Mouse (Mus musculus) CD8-positive naive resting alpha-beta T cell, adult 2 months (primary cell): Measurements from ENCODE around the gene Eno3.

ENCODE experiments used
- DNase-seq, 2 experiments: peaks; one replicate each; pipeline ENCODE4 v3.0.0; 2022; ENCODE audit warnings: low read depth in 2 of 2, low spot score in 2 of 2

Gene Eno3

DNA sequence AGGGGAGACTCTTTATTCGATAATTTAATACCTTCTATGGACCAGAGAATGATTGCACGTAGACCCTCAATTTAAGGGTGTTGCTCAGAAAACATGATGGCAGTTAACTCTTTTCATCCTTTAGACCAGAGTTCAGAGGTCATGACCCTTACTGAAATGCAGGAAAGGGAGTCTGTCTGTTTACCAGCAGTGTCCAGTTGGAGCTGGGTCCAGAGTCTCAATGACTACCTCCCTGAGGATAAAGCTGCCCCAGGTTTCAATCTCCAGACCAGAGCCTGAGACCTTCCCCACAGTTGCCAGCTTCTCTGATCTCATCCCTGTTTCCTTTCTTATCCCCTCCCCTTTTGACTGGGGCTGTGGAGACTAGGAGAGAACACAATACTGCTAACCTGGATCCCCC lies 21.6 kb downstream of the Eno3 start:
- no peak for DNase-seq

DNA sequence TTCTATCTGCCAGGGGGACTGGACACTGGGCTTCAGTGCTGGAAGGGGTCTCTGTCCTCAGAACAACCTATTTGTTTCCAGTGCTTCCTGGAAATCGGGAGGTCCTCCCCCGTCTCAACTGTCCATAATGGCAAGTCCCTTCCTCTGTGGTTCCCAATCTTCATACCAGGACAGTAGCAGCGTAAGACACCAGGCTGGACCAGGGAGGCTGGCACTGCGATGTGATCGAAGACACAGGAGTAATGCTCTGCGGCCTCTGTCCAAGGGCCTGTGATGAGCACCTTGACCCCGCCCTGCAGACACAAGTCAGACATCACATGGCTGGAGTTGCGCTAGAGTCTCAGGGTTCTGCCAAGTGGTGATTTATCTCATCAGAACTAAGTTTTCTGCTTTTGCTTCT lies 22.4 kb downstream of the Eno3 start:
- DNase-seq = no peak

DNA sequence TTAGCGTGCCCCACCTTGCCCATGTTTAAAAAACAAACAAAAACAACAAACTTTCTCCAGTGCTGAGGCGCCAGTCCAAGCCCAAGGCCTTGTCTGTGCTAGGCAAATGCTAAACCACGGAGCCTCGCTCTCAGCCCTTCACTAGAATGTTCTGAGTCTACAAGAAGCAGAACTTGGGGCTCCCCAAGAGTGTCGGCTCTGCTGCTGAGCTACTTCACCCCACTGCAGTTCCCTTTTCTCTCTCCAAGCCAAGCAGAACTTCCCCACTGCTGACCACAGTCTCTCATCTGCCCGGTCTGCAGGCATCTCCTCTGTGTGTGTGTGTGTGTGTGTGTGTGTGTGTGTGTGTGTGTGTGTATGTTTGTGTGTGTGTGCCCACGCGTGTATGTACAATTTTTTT lies 22.9 kb downstream of the Eno3 start:
- no peak for DNase-seq

DNA sequence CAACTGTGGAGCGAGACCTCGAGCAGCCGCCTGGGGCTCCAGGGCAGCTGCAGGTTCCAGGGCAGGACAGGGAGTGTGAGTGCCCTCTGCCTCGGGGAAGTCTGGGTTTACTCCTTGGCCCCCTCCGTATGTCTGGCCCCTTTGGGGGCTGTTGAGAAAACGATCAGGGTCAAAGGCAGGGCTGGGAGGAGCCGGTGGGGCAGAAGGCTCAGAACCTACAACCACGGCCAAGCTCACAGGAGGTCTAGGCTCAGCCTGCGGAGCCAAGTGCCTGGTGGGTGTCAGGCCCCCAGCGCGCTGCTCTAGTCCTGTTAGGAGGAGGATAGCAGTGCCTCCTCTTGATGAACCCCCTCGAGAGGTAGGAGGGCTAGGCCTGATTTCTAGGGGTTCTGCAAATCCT lies 24.2 kb downstream of the Eno3 start:
- DNase-seq = no peak

DNA sequence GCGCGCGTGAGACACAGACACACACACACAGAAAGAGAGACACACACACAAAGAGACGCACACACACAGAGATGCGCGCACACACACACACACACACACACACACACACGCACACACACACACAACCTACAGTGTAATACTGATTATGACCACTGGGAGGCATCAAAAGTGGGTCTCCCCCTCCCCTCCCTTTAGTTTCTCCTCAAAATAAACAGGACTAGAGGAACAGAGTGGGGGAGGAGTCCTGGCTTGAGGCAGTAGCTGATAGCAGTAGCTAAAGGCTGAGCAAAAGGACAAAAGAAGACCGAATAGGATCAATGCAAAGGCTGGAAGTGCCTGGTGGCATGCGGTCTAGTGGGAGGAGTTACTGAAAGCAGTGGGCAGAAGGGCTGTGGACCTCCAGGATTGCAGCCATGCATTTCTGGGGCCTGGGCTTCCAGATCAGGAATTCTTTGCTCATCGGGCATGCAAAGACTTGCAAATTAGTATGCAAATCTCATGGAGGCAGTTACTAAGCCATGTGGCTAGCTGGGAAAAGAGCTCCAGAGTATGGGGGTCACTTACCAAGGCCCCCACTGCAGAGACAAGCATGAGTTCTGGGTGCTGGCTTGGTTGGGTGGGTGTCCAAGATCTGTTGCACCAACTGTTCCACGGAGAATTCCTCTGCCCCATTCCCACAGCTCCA lies 25.0 kb downstream of the Eno3 start:
- DNase-seq = peak; percentile 19 to 34

DNA sequence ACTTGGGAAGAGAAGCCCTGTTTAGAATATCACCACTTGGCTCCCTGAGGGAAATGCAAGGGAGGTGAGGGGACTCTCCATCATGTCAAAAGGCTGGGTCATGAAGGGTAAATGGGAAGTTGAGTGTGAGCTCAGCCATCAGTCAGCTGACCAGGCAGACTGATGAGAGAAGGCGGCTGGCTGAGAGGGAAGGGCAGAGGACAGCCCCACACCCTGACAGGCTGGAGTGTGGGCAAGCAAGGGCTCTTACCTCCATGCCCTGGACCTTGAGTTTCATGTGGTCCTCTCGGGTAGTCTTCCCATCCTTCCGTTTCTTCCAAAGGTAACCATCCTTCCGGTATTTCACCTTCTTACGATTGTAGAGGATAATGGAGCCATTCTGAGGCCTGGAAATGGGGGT lies 26.6 kb downstream of the Eno3 start:
- no peak for DNase-seq

DNA sequence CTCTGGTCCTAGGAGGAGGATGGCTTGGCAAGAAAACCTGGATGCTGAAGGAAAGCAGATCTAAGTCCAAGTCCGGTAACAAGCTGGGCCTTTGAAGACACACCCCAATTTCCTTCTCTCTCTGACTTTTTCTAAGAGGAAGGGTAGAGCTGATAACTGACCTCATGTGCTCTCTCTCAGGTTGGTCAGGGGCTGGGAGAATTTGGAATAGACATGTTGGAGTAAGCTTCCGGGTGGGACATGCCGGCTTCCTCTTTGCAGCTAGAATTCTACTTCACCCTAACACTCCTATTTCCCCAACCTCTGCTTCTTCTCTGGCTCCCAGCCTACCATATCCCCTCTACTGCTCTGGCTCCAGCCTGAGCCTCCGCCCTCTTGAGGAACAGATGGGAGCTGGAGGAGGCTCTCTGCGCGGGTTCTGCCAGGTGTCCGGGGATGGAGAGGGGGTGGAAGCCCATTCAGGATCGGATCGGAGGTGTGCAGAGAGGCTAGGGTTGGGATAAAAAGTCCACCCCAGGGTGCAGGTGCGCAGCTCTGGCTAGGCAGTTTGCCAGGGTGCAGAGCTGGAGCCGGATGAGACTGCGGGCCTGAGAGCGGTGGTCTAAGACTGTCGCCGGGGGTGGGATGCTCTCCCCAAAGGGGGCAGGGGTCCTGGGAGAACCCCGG lies 30.0 kb downstream of the Eno3 start:
- DNase-seq = no peak

DNA sequence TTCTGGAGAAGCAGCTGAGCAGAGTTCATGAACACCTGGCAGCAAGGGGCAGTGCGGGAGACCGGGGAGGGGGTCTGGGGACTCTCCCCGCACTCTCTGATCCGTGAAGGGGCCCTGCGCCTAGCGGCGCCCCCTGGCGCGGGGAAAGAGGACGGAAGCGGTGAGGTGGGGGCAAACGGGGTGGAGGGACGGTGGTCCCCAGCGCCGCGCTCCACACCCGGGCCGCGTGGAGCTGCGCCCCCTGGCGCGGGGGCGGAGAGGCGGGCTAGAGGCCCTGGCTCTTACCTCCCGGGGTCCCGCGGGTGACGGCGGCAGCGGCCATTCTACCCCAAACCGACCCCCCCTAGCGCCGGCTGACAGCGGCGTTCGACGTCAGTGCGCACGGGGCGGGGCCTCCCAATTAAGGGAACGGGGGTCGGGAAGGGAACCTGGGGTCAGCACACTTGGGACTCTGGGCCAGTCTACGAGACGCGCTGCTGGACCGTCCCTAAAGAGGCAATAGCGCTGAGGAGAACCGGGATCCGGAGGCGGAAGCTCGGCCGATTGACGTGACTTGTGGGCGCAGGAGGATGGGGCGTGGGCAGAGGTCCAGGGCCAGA lies 30.7 kb downstream of the Eno3 start, which contains the start of gene Camta2:
Camta2 (minus strand) TSS at position 505 of the 599 bp plus-strand sequence.
- peak; percentile 76 to 80 for DNase-seq

DNA sequence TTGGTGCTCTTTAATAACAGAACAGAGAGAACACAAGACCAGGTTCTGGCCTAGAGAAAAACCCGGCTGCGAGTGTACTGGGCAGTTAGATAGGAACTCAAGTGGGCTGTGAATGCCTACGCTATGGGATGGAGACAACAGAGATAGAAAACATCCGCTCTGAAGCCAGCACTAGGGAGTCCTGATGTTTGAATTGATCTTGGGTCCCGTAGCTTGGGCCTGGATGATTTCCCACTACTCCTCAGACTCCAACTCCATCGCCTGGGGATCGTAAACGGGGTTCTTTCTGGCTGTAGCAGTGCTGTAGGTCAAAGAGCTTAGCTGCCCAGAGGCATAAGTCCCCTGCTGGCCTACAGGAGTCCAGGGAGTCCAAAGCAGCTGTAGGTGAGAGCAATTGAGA lies 31.4 kb downstream of the Eno3 start:
- DNase-seq = no peak

DNA sequence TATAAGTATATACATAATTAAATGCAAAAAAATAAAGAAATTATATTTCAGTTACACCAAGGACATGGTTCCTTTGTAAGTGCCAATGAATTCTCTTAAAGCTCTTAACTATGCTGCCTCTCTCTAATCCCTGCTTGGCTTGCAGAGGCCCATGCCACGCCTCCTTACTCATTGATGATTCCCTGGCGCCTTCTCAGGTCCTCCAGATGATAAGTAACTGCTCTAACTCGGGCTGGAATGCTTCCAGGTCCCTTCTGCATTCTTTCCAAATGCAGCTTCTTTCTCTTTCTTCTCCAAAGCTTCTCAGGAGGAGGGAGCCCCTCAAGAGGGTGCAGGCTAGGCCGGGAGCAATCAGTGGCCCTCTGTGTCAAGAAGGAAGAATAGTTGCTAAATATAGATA lies 32.6 kb downstream of the Eno3 start:
- DNase-seq = no peak

DNA sequence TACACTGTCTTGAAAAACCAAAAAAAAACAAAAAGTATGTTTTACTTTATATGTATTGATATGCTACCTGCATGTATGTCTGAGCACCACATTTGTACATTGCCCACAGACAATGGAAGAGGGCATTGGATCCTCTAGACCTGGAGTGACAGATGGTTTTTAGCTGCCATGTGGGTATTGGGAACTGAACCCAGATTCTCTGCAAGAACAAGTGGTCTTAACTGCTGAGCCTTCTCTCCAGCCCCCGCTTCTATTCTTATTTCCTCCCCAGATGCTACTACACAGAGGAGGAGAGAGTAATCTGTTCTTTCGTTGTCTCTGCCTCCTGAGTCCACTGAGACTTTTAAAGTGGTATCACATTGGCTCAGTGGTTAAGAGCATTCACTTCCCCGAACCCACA lies 36.5 kb downstream of the Eno3 start:
- no peak for DNase-seq

DNA sequence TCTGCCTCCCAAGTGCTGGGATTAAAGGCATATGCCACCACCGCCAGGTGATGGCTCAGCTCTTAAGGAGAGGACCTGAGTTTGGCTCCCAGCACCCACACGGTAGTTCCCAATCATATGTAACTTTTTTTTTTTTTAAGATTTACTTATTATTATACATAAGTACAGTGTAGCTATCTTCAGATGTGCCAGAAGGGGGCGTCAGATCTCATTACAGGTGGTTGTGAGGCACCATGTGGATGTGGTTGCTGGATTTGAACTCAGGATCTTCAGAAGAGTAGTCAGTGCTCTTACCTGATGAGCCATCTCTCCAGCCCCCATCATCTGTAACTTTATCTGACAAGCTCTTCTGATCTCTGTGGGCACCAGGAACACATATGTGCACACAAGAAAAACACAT lies 40.4 kb downstream of the Eno3 start:
- peak in 1 of 2 experiments; percentile 37 for DNase-seq

DNA sequence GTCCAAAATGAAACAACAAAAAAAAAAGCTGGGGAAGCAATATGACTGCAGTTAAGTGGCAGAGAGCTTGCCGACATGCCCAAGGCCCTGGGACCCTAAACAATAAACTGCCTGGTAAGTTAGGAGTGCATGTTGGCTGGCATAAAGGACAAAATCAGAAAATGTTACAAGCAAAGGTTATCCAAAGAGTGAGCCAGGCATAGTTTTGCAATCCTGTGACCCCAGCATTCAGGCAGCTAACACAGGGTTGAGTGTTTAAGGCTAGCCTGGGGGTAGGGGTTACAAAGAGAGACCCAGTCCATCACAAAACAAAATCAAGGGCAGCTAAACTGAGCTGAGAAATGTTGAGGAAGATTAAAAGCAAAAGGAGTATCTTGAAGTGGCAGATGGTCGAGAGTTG lies 42.0 kb downstream of the Eno3 start:
- no peak for DNase-seq

DNA sequence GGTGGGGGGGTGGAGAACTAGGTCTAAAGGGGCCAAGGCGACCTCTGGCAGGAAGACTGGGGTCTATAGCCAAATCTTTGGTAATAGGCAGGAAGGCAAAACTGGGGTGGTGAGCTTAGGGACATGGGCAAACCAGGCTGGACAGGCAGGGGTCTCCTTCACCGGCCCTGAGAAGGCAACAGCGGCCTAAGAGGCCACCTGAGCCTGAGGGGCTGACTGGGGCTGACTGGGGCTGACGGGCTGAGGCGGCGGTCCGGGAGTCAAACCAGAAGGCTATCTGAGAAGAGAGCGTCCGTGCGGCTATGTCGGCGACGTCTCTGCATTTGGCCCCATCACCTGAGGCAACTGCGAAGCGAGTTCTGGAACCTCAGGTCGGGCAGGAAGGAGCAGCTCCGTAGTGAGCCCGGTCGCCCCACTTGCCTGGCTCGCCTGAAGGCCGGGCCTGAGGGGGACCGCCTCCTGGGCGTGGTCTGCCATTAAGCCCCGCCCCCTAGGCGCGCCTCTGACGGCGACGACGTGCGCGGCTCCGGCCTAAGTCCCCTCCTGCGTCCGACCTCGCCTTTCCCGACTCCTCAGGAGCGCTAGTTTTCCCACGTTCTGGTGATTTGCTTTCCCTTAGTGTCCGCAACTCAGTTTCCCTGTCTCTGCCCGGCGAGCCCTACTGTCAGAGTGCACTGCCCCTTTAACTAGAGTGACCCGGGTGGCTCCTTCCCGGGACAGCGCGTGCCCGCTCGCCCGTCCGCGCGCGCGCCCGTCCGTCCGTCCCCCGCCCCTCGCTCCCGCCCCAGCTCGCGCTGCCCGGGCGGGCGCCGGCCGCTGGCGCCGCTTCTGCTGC lies 42.9 kb downstream of the Eno3 start, which contains the start of the genes Inca1 and Kif1c:
Inca1 (minus strand) TSS at position 434 of the 835 bp plus-strand sequence.
Kif1c (plus strand) TSS at position 827 of the 835 bp plus-strand sequence.
- DNase-seq = peak; percentile 90 to 93

DNA sequence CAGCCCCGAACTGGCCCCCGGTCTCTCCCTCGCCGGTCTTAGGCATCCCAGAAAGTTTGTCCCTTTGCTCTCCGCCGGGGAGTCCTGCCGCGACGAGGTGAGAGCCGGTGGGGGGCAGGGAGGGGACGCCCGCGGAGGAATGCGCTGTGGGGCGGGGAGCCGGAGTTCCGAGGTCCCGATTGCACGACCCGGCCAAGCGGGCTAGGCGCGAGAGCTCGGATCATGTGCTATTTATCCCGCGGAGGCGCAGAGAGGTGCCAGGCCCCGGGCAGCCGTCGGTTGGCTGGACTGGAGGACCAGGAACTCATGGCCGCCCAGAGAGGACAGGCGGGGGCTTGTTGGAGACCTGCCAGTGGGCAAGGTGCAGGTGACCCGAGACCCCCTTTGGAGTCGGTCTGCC lies 43.6 kb downstream of the Eno3 start:
- peak; percentile 34 to 36 for DNase-seq

DNA sequence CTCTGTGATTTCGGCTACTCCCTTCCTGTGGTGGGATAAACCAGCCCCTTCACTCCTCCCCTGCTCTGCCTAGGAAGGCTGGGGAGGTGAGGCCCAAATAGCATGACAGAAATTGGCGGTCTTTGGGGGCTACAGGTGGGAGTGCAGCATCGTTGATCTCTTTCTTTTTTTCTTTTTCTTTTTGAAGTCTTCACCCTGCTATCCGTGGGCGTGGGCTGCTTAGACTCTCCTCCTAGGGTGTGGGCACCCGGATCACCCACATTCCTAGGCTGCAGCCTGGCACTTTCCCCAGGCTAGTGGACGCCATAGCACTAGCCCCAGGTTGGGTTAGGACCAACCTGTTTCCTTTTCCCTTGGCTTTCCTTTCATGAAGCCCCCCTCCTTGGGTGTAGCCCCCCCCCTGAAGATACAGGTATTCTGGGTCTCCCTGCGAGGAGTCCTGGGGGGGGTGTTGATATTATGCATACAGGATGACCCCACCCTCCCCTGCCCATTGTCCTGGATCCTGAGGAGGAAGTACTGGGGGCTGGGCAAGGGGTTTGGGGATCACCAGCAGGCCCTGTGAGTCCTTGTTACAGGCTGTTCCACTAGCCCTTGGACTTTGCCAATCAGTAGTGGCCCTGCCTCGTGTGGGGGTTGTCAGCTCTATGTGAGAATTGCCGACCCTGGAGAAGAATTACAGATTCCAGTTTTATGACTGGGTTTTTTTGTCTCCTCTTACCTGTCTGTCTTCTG lies 44.4 kb downstream of the Eno3 start:
- DNase-seq = no peak

DNA sequence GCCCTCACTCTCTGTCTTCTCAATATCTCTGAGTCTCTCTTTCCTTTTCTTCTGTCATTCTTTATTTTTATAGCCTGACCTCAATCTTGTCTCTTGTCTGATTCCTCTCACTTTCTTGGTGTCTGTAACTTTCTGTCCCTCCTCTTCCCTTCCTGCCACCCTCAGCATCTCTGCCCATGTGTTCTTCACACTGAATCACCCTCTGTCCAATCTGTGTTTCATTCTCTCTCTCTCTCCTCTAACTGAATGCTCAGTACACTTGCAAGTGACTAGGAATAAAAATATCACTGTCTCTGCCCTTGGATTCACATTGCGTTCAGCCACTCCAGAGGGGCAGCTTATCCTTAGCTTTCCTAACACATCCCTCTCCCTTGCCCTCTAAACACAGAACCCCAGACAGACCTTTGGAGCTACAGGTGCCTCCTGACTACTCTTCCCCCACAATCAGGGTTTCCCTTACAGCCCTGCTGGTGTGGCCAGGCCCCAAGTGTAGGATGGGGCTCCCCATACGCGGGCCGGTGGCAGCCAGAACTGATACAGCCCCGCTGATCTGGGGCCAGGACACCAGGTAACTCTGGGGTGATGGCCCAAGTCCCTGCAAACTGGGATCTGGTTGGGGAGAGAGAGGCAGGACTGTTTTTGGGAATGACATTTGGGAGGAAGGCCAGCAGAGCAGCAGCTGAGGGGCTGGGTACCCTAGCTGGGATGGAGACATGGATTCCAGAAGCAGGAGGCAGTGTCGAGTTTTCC lies 45.2 kb downstream of the Eno3 start:
- DNase-seq = no peak

DNA sequence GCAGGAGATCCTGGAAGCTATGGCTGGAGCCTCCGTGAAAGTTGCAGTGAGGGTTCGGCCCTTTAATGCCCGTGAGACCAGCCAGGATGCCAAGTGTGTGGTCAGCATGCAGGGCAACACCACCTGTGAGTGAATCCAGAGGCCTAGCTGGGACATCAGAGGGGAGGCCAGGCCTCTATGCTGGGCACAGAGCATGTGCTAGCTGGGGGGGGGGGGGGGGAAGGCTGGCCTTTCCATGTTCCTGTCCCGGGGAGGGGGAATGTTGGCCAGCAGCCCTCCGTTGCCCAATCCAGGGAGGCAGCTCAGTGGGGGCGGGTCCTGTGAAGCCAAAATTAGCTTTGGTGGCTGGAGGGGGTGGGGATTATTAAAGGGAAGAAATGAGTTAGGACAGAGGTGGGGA lies 45.8 kb downstream of the Eno3 start:
- DNase-seq = no peak

DNA sequence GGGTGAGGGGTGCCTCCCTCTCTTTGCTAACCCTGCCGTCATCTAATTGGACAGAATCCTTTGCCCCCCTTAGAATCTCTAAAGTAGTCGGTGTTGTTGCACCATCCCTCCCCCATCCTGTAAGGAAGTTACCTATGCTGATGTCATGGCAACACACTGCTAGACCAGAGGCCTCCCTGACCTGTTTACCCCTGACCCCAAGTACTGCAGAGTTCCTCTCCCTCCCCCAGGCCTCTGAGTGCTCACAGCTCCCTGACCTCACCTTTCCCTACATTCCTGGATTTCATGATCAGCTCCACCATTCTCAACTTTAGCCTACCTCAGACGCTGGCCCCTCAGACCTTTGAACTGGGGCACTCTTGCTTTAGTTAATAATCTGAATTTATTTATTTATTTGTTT lies 49.1 kb downstream of the Eno3 start:
- DNase-seq = no peak

DNA sequence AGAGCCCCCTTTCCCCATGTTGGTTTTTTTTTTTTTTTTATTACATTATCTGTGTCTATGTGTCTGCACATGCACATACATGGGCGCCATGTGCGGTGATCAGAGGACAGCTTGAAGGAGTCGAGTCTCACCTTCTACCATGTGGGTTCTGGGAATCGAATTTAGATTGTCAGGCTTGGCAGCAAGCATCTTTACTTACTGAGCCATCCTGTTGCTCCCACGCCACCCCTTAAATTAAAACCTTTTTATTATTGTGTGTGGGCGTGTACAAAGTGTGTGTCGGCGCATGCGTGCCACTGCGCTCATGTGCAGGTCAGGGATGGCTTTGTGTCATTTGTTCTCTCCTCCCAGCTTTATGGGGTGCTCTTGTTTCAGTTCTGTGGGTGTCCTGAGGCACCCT lies 54.0 kb downstream of the Eno3 start:
- no peak for DNase-seq
